Mouse (Mus musculus) embryo, embryonic 11 days (tissue): ENCODE data around the gene F3.
"Not testable (repeated sequence)": the region's sequence is repeated elsewhere in the genome, so short reads cannot be mapped to it uniquely, and the experiment has no call there.

Source experiments
- DNase-seq: peaks from one replicate; pipeline ENCODE4 v3.0.0-alpha.2; 2015

F3 gene

DNA sequence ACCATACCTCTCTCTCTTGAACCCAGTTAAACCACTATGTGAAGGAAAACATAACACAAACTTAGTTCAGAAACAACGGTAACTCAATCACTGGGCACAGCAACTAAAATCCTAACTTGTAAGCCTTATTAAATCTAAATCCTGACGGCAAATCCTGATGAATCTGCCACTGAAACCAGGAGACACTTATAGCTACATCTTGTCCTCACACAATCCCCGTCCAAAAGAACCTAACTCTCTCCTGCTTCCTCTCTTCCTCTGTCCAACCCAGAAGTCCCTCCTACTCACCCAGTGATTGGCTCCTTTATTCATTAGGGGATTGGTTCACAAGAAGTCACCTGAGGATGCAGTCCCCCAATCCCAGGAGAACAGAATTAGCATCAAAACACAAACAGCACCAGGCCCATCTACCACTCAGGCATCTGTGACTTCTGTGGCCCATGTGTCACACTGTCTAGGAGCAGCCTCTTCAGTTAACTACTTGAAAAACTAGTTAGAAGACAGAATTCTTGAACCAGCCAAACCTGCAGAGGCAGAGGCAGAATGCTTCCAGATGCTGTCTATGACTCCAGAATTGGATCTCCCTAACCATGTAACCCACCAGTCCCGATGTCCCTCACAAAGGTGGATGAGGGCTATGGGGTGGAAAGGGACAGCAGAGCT is 18.0 kb downstream of the F3 start:
- DNase-seq, result not testable (repeated sequence)

DNA sequence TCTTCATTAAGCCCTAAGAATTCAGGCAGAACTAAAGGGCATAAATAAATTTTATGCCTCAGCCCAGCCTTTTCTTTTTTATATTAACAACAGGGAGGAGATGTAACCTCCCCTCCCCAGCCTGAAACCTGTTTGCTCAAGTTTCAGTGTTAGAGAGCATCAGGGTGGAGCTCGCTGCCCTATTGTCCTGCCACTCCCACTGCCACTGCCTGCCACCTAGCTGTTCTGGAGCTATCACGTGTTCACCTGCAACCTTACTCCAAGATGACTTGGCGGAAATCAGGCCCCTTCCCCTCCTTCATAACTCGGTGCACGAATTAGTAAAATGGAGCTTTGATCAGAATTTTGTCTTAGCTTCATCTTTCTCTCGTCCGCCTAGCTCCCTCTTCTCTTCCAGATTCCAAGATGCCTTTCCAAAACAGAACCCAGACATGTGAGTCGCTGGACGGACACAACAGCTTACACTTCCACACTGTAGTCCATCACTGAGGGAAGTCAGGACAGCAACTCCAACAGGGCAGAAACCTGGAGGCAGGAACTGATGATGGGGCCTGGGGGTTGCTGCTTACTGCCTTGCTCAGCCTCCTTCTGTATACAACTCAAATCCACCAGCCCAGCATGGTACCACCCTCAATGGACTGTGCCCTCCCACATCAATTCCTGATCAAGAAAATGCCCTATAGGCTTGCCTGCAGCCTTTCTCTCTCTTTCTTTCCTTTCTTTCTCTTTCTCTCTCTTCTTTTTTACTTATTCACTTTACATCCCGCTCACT is 31.2 kb downstream of the F3 start:
- DNase-seq, result not testable (repeated sequence)

DNA sequence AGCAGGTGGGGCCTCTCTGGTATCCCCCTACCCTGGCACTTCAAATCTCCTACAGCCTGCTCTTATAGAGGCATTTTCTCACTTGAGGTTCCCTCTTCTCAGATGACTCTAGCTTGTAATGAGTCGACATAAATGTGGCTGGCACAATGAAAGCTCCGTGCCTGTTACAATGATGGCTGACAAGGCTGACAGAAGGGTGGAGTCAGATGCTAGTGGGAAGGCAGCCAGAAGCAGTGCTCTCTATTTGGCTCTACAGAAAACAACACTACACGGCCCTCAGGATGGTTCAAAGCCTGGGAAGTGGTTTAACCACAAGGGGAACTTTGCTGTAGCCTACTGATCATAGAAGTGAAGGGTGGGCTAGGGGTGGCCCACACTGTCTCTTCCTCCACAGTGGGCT is 31.8 kb downstream of the F3 start:
- no peak for DNase-seq

- DNase-seq, result no peak
Measured at GRCm38 (mm10) chr3:121758373-121758772, 35.0 kb downstream of the F3 start.

DNA sequence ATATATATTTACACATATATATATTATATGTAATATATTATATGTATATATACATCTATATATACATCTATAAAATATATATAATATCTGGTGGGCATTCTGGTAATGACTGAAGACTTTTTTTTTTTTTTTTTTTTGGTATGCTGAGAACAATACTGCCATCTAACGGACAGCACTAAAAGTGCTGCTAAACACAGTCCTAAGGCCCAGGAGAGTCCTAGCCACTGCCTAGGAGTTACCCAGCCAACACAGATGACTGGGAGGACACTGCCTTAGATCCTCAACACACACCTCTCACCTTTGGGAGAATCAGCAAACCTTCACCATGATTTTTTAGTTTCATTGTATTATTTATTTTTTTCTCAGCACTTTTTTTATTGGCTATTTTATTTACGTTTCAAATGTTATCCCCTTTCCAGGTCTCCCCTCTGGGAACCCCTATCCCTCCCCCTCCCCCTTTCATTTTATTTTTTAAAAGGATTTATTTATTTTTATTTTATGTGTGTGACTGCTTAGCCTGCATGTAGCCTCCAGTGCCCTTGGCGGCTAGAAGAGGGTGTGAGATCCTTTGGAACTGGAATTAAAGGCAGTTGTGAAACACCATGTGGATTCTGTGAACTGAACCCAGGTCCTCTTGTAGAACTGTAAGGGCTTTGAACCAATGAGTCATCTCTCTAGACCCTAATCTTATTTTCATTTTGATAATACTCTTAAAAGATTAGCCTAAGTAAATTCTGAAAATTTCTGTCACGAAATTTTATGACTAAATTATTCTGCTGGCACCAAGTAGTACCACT is 38.9 kb downstream of the F3 start:
- peak; percentile 54 for DNase-seq

DNA sequence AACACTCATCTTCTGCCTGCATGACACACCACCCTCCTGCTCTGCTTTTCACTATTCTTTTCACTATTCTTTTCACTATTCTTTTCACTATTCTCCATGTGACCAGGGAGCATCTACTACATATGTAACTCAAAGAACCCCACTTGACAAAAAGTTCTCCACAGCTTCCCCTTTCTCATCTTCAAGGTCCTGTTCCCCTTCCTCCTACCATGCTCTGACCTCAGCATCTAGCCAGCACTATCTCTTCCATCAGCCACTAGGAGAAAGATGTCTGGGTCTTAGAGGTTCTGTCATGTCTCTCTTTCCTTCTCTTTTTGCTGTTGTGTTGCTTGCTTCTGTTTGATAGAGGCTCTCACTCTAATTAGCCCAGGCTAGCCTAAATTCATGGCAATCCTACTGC is 42.7 kb downstream of the F3 start:
- no peak for DNase-seq

- DNase-seq, result no peak
Measured at GRCm38 (mm10) chr3:121766818-121767217, 43.5 kb downstream of the F3 start.

GRCm38 (mm10) chr3:121768770-121769169 is 45.4 kb downstream of the F3 start:
- no peak for DNase-seq

DNA sequence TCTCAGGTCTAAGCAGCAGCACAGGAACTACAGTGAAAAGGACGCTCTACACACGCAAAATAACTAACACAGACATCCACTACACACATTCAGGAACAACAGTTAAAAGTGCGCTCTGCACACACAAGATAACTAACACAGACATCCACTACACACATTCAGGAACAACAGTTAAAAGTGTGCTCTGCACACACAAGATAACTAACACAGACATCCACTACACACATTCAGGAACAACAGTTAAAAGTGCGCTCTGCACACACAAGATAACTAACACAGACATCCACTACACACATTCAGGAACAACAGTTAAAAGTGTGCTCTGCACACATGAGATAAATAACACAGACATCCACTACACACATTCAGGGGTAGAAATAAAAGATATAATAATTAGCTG is 50.0 kb downstream of the F3 start:
- DNase-seq, result not testable (repeated sequence)

- DNase-seq, result peak; percentile 75
Measured at GRCm38 (mm10) chr3:121777943-121778342, 54.6 kb downstream of the F3 start.

DNA sequence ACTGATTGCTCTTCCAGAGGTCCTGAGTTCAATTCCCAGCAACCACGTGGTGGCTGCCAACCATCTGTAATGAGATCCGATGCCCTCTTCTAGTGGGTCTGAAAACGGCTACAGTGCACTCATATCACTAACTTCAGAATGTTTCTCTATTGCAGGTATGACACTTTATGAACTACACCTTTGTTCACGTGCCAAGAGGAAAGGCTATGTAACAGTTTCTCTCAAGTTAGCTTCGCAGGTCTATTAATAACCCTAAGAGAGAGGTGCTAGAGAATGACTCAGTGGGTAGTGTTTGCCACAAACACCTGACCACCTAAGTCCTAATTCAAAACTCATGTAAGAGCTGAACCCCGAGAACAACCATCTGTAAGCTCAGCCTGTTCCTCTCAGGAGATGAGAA is 59.7 kb downstream of the F3 start:
- DNase-seq, result no peak
